Mouse (Mus musculus) brain, embryonic 18.5 days (tissue): ENCODE results near the gene Wnt3a.

Experiments used
- DNase-seq: peaks from one replicate; pipeline ENCODE4 v3.0.0-alpha.2; 2012; ENCODE audit warnings: low read depth, low spot score

The Wnt3a gene

DNA sequence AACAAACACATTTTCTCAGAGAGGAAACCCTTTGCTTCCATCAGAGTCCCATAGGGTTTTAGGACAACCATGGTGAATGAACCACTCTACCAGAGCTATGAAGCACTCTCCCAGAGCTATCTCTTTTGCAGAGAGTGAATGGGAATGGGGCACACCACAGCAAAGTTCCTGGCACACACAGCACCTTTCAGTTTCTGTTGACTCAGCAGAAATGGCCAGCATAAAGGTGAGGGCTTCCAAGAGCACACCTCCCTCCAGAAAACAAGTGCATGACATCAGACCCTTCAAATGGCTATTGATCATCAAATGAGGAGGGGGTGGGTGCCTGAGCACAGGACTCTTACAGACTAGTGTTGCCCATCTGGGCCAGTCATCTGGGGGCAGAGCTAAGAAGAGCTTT is 28.2 kb downstream of the Wnt3a start:
- no peak for DNase-seq

GRCm38 (mm10) chr11:59260706-59261493 is 29.7 kb downstream of the Wnt3a start:
- no peak for DNase-seq

DNA sequence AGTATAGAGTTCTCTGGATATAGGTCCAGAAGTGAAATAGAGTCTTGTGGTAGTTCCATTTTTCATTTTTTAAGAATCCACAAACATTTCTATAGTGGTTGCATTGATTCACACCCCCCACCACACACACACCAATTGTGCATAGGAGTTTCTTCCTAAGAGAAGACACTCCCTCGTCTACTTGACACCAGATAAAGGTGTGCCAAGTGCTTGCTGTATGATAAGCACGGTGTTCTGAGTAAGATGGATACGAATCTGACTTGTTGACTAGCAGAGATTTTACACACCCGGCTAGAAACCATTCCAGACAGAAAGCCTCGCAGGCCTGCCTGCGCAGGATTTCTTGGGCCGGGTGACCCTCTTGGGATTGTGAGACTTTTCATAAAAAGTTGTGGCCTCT is 30.9 kb downstream of the Wnt3a start:
- no peak for DNase-seq

GRCm38 (mm10) chr11:59248101-59248500 is 42.5 kb downstream of the Wnt3a start:
- DNase-seq, result no peak

DNA sequence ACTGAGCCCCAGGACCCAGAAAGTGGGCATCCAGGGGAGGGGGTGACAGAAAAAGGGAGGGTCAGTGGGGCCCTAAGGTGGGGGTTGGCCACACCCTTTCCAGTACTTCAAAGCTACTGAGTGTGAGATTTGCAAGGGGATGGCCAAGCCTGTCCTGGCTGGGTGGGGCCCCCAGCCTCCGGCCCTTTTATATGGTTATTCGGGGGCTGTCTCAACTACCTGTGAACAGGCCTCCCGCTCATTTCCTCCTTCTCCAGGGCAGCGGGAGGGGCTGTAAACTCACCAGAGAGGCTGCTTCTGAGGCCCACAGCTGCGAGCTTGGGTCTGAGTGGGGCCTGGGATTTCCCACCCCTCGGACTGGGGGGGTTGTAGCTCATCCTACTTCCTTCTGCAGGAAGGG is 46.7 kb downstream of the Wnt3a start:
- no peak for DNase-seq

GRCm38 (mm10) chr11:59241841-59242240 is 48.7 kb downstream of the Wnt3a start:
- DNase-seq, result no peak

DNA sequence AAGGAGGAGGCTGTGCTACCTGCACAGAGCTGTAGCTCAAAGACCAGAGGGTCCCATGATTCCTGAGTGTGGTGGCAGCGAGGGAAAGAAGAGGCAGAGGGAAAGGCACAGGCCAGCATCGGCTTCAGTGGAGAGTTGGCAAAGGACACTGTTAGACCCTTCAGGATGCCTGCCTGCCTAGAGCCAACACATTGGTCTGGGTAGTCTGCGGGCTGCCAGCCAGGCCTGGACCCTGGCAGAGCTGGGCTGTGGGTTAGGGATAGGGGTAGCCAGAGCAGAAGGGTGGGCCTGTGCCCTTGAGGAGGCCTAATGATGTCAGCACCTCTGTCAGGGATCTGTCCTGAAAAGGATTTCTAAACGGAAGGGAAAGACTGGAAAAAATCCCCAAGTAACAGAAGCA is 50.8 kb downstream of the Wnt3a start:
- no peak for DNase-seq

GRCm38 (mm10) chr11:59239428-59239785 is 51.1 kb downstream of the Wnt3a start:
- no peak for DNase-seq

- no peak for DNase-seq
These were observed 51.8 kb downstream of the Wnt3a start for GRCm38 (mm10) chr11:59238525-59239427.

- DNase-seq, result no peak
These were observed 57.8 kb downstream of the Wnt3a start for GRCm38 (mm10) chr11:59232797-59233196.

DNA sequence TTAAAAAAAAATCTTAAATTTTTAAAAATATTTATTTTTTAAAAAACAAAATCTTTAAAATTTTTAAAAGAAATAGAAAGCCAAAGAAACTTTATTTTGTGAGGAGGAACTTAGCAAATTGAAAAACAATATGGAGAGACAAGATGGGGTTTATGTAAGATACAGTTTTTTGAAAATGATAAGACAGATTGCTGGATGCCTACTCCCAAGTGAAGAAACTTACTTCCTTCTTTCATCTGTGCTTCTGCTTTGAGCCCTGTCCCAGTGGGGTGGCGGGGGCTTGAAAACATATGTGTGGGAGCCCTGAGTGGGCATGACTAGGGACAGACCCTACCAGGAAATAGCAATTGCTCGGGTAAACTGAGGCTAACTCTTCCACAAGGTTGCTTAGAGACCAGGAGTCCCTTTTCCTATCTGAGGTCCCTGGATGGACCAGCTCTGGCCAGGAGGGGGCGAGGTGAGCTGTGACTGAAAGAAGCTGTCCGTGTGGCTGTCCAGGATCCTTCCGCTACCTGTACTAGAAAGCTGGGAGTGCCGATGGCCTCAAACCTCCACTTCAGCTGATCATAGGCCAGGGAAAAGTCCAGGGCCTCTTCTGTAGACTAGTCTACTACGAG is 60.3 kb downstream of the Wnt3a start:
- DNase-seq, result no peak

DNA sequence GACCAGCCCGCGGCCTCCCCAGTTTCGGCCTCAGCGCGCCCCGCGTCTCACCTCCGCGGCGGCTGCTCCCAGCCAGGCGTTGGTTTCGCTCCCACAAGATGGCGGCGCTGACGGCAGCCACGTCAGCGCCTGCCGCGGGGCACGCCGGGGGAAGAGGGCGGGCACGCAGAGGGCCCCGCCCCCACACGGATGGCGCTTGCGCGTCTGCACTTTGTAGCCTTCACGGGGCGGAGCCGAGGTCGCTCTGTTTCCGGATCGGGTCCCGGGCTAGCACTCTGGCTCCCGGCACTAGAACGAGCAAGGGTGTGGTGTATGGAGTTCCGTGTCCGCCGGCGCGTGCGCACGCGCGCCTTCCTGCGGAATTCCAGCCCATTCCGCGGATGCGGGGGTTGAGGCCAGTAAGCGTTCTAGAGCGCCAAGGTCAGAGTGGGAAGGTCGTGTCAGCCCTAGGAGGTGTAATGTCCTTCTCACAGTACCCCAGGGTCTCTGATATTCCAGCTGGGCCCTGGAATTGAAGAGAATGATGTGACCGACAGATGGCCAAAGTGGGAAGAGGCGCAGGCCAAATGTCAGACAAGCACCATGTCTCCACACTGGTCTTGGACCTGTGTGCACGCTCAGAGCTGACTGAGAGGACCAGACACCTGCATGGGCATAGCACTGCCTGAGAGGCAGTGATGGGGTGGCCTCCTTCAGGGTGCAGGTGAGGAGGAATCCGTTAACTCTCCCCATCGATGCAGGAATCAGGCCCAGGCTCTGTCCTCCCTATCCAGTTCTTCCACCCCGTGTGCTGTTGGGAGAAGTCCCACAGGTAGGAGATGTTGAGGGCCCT is 62.2 kb downstream of the Wnt3a start, which contains the start of gene Arf1:
Gene Arf1 (minus strand): TSS at position 149 of the 832 bp plus-strand sequence.
- peak; percentile 90 for DNase-seq

GRCm38 (mm10) chr11:59227604-59228121 is 62.9 kb downstream of the Wnt3a start:
- DNase-seq, result no peak

DNA sequence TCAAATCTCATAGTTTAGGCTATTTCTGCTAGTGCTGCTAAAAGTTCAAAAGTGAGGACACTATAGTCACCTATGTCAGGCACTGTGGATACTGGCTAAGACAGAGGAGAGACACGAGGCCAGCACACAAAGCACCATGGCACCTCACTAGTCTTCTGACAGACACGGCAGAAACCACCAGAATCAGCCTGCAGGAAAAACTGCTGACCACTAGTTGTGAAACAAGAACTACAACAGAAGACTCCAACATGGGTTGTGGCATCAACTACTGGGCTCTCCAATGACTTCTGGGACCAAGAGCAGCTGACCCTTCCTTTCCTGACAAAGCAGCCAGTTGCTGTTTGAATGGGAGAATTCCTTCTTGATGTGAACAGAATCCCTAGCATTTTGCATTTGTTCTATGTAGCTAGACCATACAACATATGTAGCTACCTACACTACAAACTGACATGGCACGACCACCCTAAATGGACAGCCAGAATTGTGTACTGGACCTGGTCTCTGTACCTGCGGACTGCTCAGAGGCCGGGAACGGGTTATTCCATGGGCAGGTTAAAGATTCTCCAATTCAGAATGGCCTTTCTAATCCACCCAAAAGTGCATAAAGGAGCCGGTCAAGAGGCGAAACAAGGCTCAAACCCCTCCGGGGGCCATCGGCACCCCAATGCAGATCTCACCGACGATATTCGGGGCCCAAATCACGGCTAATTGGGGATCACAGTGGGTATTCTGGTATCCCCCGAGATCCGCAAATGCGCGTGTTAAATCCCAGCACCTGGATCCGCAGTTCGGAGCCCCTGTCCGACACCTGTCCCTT is 63.6 kb downstream of the Wnt3a start:
- no peak for DNase-seq

DNA sequence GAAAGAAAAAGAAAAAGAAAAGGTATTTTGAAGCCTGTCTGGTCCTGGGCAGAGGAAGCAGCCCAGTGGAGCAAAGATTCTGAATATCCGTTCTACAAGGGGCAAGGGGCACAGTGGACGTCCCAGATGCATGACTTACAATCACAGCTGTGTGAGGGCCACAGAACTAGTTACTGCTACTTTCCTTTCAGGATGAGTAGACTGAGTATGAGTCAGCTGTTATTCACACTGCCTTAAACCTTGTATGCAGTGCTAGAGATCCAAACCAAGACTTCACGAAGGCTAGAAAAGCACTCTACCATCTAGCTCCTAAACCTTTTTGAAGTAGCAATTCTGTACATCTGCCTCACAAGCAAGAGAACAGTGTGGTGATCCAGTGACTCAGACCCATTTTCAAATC is 64.3 kb downstream of the Wnt3a start:
- no peak for DNase-seq

DNA sequence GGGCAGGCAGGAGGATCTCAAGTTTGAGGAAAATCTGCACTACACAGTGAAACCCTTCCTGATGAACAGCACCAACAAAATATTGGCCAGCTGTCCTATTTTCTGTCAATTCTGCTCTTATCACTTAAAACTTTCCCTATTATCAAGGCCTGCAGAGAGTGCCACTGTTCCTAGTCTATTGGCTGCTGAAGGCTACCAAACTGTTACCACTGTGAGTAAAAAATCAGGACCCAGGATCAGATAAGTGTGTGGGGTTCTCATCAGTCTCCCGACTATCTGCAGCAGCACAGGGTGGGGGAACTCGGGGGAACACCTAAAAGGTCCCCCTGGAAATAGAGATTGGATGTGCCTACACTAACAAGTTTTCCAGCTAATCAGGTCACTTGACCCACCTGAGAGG is 65.4 kb downstream of the Wnt3a start:
- no peak for DNase-seq

DNA sequence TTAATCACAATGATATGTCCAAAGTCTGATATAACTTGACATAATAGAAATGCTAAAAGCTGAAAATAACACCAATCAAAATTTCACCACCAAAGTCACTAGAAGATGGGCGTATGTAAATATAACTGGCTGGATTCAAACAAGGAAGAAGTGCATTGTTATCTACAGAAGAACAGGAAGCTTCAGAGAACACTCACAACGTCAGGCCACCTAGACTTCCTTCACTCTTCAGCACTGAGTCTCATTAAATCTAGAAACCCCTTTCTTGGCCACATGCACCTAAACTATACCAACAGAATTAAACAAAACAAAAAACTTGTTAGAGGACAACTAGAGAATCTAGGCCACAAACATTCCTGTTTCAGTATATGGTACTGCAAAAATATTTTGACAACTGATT is 66.1 kb downstream of the Wnt3a start:
- no peak for DNase-seq

GRCm38 (mm10) chr11:59224025-59224424 is 66.5 kb downstream of the Wnt3a start:
- no peak for DNase-seq

DNA sequence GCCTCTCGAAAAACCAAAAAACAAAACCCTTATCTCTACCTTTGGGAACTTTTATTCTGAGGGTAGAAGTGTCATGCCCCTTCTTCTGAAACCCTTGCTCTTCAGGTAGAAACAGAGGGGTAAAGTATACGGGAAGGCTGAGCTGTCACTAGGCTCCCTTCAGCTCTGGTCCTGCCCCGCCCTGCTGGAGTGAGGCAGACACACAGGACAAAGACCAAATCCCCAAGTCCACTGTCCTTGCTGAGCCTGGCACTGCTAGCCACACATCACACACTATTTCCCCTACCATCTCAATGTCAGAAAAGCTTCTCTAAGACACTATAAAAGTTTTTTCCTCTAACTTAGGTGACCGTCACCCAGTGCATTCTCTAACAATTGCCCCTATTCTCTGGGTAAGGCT is 68.2 kb downstream of the Wnt3a start:
- DNase-seq, result no peak

GRCm38 (mm10) chr11:59221604-59222003 is 68.9 kb downstream of the Wnt3a start:
- DNase-seq, result no peak
